Mouse (Mus musculus): ENCODE measurements around the gene Olfr1214. TPM values are rescaled to one million over a fixed set of nuclear protein-coding genes. Genes with fewer than 3 reads are reported as not detected.

Gene Olfr1214
- polyA plus RNA-seq, 1 experiment from 2014 or later: not detected

Other genes starting within 250 kb of the Olfr1214 start
- not detected in 2 replicates for gene Olfr1198, start 241.3 kb downstream of the Olfr1214 start, polyA plus RNA-seq (2014; fragmentation: Nextera tagmentation; extraction: Ambion mirVana)
- not detected in 2 replicates for gene Olfr1199, start 232.2 kb downstream of the Olfr1214 start, polyA plus RNA-seq (2014; fragmentation: Nextera tagmentation; extraction: Ambion mirVana)
- not detected in 2 replicates for gene Olfr1200, start 222.2 kb downstream of the Olfr1214 start, polyA plus RNA-seq (2014; fragmentation: Nextera tagmentation; extraction: Ambion mirVana)
- gene Olfr1201, start 199.6 kb downstream of the Olfr1214 start, polyA plus RNA-seq (2014; fragmentation: Nextera tagmentation; extraction: Ambion mirVana): not detected in 2 replicates
- not detected in 2 replicates for gene Olfr1202, start 178.2 kb downstream of the Olfr1214 start, polyA plus RNA-seq (2014; fragmentation: Nextera tagmentation; extraction: Ambion mirVana)
- gene Olfr1205, start 162.9 kb downstream of the Olfr1214 start, polyA plus RNA-seq (2014; fragmentation: Nextera tagmentation; extraction: Ambion mirVana): not detected in 2 replicates
- not detected in 2 replicates for gene Olfr1204, start 143.4 kb downstream of the Olfr1214 start, polyA plus RNA-seq (2014; fragmentation: Nextera tagmentation; extraction: Ambion mirVana)
- not detected in 2 replicates for gene Olfr1206, start 129.4 kb downstream of the Olfr1214 start, polyA plus RNA-seq (2014; fragmentation: Nextera tagmentation; extraction: Ambion mirVana)
- gene Olfr1208, start 90.3 kb downstream of the Olfr1214 start, polyA plus RNA-seq (2014; fragmentation: Nextera tagmentation; extraction: Ambion mirVana): not detected in 2 replicates
- gene Olfr1209, start 77.5 kb downstream of the Olfr1214 start, polyA plus RNA-seq (2014; fragmentation: Nextera tagmentation; extraction: Ambion mirVana): not detected in 2 replicates
- gene Olfr1211, start 54.5 kb downstream of the Olfr1214 start, polyA plus RNA-seq (2014; fragmentation: Nextera tagmentation; extraction: Ambion mirVana): not detected in 2 replicates
- not detected in 2 replicates for gene Olfr1212, start 38.7 kb downstream of the Olfr1214 start, polyA plus RNA-seq (2014; fragmentation: Nextera tagmentation; extraction: Ambion mirVana)
- gene Gm13762, start 12.4 kb downstream of the Olfr1214 start, polyA plus RNA-seq (2014; fragmentation: Nextera tagmentation; extraction: Ambion mirVana): not detected in 2 replicates
- not detected in 2 replicates for gene Olfr1215, start 14.3 kb upstream of the Olfr1214 start, polyA plus RNA-seq (2014; fragmentation: Nextera tagmentation; extraction: Ambion mirVana)
- gene Olfr1216, start 25.7 kb upstream of the Olfr1214 start, polyA plus RNA-seq (2014; fragmentation: Nextera tagmentation; extraction: Ambion mirVana): not detected in 2 replicates
- gene Olfr1217, start 39.4 kb upstream of the Olfr1214 start, polyA plus RNA-seq (2014; fragmentation: Nextera tagmentation; extraction: Ambion mirVana): not detected in 2 replicates
- not detected in 2 replicates for gene Olfr1218, start 68.5 kb upstream of the Olfr1214 start, polyA plus RNA-seq (2014; fragmentation: Nextera tagmentation; extraction: Ambion mirVana)
- gene Olfr1219, start 90.9 kb upstream of the Olfr1214 start, polyA plus RNA-seq (2014; fragmentation: Nextera tagmentation; extraction: Ambion mirVana): not detected in 2 replicates
- not detected in 2 replicates for gene Olfr1220, start 114.2 kb upstream of the Olfr1214 start, polyA plus RNA-seq (2014; fragmentation: Nextera tagmentation; extraction: Ambion mirVana)
- gene Olfr1221, start 124.6 kb upstream of the Olfr1214 start, polyA plus RNA-seq (2014; fragmentation: Nextera tagmentation; extraction: Ambion mirVana): not detected in 2 replicates
- not detected in 2 replicates for gene Olfr1222, start 140.4 kb upstream of the Olfr1214 start, polyA plus RNA-seq (2014; fragmentation: Nextera tagmentation; extraction: Ambion mirVana)
- not detected in 2 replicates for gene Olfr1223, start 158.9 kb upstream of the Olfr1214 start, polyA plus RNA-seq (2014; fragmentation: Nextera tagmentation; extraction: Ambion mirVana)
- gene Olfr1224-ps1, start 171.4 kb upstream of the Olfr1214 start, polyA plus RNA-seq (2014; fragmentation: Nextera tagmentation; extraction: Ambion mirVana): not detected in 2 replicates
- gene Olfr1225, start 182.0 kb upstream of the Olfr1214 start, polyA plus RNA-seq (2014; fragmentation: Nextera tagmentation; extraction: Ambion mirVana): not detected in 2 replicates
- not detected in 2 replicates for gene Olfr1226, start 207.4 kb upstream of the Olfr1214 start, polyA plus RNA-seq (2014; fragmentation: Nextera tagmentation; extraction: Ambion mirVana)

Data from neural tube, embryonic 11.5 days (tissue).